Mouse (Mus musculus): Measurements from ENCODE around the gene Mcoln3. TPM values are rescaled to one million over a fixed set of nuclear protein-coding genes. Genes with fewer than 3 reads are reported as not detected.
A peak's percentile ranks its signal among the peaks of the same experiment; 100 is the strongest.

Gene Mcoln3
- total RNA-seq, 2 experiments from 2014 or later, result not detected

DNA sequence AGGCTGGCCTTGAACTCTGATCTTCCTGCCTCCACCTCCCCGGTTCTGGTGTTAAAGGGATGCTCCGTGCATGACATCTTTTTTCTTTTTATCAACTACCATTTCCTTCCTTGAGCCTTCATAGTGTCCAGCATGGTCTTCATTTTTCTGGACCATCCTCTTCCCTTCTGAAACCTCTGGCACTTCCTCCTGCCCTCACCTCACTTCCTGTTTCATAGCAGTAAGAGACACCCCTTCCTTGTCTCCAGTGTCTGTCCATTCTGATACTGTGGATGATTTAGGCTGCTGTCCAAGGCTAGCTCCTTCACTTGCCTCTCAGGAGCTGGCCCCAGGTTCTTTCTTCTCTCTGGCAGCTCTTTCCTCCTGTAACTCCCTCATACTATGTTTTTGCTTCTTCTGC lies 18.2 kb downstream of the Mcoln3 start:
- DNase-seq, result no peak

DNA sequence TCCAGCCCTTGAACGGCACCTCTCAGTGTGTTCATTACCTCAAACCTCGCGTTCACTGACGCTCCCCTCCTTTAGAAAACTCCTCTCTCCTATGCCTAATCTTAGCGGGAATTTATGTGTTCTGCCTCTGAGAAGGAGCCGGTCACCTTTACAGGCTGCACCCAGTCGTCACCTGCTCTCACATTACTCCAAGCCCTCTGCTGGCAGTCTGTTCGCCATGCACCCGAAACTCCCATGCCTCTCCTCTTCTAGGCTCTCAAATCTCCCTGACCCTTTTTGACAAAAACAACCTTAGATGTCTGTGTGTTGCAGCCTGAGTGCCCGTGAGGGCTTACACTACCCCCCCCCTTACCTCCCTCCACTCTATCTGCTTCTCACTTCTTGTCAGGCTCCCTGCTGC lies 19.2 kb downstream of the Mcoln3 start:
- DNase-seq, result no peak

DNA sequence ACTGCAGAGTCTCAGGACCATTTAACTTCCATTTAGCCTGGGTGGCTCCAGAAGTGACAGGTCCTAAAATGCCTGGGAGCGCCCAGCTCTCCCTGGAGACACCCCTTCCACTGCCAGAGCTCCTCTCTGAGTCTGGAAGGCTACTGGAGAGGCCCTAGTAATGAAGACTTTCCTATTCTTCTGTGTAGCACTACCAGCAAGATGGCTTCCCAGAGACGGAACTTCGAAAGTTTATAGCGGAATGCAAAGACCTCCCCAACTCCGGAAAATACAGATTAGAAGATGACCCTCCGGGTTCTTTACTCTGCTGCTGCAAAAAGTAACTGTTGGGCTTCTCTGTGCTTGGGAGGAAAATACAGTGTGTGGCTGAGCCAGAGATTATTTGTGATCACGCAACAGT lies 23.0 kb downstream of the Mcoln3 start:
- DNase-seq, result no peak

DNA sequence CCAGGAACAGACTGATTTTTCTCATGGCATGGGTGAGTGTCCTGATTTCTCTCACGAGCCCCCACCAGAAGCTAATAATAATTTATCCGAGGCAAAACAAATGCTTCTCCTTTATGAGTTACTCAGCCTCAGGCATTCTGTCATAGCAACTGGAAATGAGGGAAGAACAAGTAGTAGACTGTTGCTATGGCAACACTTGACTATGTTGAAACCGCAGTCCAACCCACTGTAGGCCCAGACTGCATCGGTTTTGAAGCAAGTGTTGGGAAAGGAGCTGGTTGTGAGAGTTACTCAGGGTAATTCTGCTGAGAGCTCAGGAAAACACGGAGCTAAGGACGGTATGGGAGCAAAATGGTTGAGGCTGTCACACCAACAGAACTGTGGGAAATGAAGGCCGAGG lies 25.3 kb downstream of the Mcoln3 start:
- DNase-seq, result no peak

DNA sequence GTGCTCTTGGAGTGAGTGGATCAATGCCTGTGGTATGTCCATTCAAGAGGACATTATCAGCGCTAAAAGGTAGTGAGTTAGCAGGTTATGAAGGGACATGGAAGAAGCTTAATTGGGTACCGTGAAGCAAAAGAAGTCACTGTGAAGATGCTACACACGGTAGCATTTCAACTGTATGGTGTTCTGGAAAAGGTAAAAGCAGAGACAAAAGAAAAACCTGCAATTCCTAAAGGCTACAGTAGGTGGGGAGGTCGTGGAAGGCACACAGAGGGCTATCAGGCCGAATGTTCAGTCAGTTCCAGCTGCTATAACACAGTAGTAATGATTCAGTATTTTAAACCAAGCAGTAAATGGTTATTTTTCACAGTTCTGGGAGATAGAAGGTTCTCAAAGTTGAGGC lies 28.3 kb downstream of the Mcoln3 start:
- no peak for DNase-seq

DNA sequence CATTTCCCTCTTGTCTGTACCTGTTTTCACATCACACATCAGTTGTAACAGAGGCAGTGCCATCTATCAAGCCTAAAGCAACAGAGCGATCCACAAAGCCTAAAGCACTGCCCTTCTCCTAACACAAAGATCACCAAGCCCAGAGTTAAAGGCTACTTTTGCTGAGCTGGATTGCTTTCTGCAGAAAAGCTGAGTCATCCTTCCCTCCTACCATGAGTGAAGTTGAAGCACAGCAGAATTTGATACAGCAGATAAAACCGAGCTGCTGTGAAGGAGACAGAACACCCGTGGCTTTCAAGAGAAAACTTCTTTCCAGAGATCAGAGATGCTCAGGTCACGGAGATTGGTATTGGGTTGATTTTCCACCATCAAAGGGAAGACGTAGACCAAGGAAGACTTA lies 28.9 kb downstream of the Mcoln3 start:
- DNase-seq, result no peak

DNA sequence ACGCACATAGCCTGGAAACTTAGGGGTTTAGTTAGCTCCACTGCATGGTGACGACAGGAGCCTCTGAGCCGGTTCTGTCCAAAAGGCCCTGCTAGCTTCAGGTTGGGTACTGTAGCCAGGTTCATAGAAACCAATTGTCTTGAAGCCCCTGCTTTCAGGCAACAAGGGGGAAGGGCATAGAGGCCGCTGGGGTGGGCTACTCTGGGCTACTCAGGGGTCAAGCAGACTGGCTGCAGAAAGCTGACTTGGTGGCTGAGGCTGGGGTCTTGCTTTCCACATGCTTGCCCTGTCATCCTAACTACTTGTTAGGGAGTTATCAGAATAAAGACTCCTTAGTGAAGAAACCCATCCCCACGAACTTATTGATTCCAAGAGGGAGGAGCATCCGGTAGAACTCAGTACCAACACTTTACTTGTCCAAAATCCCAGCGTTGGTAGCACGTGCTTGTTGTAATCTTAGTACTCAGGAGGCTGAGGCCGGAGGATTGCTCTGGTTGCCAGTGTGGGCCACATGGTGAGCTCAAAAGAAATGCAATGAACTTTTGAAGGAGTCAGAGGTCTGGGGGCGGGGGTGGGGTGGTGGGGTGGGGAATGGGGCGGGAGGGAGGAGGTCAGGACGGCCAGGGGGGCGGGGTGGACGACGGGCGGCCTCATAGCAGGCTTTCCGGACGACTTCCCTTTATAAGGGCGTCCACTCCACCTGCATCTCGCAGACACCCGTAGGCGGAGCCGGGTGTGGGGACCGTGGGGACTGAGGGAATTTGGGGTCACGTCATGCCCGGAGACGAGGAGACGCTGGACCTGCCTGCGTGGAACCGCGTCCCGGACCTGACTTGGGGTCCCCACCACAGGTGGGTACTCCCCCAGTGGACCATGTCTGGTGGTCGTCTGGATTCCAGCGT lies 32.2 kb downstream of the Mcoln3 start, which contains the start of gene Mcoln2:
TSS of gene Mcoln2 (plus strand) at position 678 of the 902 bp plus-strand sequence.
- no peak for DNase-seq

DNA sequence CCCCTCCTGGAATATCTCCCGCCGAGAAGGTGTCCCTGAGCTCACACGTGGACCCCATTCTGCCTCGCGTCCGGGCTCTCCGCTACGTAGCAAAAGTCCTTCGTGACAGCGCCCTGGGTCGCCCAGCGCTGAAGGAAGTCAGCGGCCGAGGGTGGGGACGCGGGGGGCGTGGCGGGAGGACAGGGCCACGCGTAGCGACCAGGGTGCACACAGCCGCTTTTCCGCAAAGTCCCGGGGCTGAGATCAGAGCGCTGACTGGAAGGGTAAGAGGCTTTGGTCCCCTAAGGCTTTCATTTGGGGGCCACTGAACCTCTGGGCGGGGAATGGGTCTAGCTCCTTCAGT lies 32.8 kb downstream of the Mcoln3 start:
- DNase-seq, result peak; percentile 33

DNA sequence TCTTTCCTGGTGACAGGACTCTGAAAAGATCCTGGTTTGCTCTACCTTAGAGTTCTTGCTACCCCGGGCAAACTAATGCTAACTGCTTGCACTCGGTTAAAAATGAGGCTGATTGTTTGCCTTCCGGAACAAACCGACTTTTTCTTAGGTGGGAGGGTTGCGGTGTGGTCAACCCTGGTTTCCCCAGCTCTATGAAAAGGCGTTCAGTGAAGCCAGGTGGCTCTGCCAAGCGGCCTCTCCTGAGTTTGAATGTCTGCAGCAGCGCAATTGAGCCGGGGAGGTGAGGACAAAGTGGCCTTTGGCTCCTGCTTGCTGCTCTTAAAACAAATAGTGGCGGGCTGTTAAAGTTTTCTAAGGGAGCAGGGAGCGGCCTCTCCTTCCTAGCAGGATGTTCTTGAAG lies 33.3 kb downstream of the Mcoln3 start:
- no peak for DNase-seq

DNA sequence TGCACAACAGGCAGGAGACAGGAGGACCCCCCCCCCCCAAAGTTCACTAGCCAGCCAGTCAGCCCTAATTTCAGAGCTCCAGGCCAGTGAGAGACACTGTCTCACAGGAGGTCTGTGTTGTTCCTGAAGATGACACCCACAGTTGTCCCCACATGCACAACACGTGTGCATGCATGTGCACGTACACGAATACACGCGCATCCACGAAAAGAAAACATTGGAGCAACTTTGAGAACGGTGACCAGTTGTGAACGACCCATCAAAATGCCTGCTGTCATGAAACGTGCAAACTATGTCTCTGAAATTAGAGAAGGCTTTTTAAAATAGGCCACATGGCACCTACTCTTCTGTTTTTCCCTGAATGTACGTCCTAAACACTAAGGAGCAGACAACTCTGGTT lies 34.1 kb downstream of the Mcoln3 start:
- DNase-seq, result no peak

DNA sequence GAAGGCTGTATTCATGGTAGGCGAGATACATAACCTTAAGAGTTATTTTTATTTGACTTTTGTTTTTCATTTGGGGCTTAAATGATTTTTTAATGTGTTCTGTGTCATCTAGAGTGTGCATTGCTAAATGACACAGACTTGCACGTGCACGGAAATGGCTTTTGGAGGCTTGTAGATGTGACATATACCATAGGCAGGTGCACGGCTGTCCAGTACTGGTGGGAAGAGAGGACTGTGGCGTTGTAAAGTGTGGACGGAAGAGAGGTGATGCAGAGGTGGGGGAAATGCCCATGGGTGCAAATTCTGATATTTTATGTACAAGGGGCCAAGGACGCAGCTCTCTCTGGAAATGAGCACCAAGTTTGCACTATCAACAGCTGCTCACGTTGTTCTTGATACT lies 34.5 kb downstream of the Mcoln3 start:
- DNase-seq, result no peak

DNA sequence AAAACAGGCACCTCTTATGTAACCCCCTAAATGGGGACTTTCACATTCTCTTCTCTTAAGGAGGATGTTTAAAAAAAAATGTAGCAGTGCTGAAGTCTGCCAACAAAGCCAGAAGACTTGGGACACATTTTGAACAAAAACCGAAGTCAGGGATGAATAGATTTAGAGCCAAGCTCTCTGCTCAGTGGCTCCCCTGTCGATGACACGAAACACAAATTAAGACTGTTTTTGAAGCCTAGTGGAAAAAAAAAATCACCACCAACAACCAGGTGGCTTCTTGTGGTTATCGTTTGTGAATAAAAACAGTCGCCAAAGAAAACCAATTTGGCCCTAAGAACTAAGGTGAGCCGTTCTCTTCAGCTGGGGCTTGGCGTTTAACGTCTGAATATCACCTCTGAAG lies 35.1 kb downstream of the Mcoln3 start:
- DNase-seq, result no peak

DNA sequence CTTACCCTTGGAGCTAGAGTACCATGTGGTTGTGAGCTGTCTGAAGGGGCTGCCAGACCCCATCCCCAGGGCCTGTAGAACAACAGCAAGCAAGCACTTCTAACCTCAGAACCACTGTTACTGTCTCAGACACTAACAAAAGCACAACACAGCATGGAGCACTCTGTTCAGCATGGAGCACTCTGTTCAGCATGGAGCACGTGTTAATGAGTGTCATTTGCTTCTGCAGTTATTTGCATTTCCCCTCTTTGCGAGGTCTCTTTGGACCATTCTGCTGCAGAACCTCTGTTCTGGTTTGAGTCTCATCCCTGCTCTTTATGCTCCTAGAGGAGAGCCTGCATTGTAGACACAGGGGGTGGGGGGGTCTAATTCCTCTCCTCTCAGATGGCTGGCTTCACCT lies 35.7 kb downstream of the Mcoln3 start:
- no peak for DNase-seq

DNA sequence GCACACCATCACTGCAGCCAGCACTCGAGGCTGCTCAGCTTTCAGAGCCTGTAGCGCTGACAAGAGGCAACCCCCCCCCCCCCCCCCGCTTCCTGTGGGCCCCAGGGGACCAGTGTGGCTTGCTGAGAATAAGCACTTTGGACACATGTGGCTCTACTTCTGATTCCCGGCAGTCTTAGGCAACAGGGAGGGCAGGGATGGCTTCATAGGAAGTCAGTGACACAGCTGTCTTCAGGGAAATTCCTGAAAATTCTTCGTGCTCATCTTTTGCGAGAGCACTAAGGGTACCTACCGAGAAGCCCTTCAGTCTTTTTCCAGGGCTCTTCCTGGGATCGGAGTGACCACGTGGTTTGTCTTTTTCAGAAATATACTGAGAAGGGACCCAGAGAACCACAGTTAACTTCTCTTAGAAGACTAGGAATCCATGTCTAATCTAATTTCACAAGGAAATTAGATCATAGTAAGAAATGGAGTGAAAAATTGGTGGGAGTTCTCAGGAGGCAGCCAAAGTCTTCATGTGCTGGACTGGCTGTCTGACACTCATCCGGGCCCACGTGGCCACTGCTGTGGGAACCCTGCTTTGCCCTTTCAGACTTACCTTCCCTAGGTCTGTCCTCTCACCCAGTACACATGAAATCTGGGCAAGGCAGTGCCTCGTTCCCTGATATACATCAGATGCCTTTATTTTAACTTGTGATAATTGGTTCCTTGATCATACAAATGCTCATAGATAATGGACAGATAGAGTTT lies 36.8 kb downstream of the Mcoln3 start:
- no peak for DNase-seq

DNA sequence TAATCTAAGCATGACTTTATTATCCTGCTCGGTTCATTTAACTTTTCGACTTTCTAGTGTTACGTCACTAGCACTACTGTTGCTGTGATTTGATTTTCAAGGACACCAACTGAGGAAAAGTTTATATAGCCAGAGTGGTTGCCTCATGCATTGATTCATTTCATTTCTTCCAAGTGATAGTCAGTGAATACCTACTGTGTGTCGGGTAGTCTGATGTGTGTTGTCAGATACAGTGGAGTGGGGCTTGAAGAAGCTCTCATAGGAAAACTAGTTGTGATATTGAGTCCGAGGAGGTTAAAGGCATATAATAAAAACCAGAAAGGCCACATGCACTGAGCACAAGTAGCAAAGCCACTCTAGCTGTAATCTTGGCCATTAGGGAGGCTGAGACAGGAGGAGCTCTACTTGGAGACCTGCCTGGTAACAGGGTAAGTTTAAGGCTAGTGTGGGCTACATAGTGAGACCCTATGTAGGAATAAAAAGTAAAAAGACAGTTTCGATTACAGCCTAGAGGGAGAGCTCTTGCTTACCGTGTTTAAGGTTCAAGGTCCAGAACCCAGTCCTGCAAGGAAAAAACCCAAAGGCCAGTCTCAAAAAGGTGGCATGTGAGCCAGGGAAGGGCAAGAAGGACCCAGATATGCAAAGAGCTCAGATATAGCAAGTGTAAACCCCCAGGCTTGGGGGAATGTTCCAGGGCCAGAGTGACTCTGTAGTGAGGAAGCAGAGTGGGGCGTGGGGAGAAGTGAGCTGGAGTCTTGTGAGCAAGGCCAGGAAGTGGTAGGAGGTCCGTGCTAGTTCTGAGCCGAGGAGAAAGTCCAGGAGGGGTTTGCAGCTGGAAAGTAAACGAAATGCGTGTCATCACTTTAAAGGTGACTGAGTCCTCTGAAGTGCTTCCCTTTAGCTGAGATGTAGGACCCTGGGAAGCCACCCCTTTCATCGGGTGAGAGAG lies 38.7 kb downstream of the Mcoln3 start:
- no peak for DNase-seq

DNA sequence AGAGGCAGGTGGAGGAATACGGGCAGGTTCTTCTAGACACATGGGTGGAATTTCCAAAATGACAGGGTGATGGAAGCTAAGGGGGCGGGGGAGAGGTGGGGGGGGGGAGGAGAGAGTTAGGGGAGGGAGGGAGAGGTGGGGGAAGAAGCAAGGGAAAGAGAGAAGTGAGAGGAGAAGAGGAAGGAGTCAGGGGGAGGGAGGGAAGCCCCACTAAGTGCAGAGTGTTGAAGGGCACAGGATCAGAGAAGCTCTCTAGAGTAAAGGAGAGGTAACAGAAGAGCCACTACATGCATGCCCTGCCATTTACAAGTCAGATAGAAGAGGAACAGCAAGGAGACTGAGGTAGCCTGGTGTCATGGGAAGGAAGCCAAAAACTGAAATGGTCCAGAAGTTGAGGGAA lies 39.6 kb downstream of the Mcoln3 start:
- no peak for DNase-seq

DNA sequence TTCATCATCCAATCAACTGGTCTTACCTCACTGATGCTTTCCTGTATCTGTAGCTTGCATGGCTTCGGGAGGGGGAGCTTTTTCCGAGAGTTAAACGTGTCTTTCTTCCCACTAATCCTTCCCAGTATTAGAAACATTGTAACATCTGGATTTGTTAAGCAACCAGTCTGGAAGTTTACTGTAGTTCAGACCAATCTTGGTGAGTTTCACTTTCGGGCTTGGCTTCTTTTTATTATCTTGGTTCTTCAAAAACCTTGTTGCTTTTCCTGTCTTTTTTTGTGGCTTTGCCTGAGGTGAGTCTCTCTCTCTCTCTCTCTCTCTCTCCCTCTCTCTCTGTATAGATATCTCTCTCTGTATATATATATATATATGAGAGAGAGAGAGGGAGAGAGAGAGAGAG lies 40.8 kb downstream of the Mcoln3 start:
- DNase-seq, result no peak

DNA sequence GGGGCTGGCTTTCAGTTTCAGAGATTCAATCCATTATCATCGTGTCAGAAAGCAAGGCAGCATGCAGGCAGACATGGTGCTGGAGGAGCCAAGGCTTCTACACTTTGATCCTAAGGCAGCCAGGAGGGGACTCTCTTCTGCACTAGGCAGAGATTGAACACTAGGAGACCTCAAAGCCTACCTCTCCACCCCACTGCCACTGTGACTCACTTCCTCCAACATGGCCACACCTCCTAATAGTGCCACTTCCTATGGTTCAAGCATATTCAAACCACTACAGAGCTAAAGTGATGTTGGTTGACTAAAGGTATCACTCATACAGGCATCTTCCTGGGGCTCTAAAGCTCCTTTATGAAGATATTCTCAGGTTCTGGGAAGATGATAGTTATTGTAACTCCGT lies 42.1 kb downstream of the Mcoln3 start:
- DNase-seq, result no peak

DNA sequence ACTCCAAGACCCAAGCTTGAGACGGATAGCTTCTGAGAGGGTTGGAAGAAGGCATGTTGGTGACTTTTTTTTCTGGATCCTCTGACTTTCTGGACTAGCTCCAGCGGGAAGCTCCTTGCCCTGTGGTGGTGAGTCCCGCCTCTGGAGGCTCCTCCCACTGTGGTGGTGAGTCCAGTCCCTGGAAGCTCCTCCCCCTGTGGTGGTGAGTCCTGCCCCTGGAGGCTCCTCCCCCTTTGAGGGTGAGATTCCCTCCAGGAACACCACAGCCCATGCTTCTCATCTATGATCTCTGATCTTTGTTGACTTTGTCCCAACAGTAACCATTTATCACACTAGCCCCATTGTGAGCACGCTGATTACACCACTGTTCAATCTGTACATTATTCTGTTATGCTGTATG lies 44.9 kb downstream of the Mcoln3 start:
- DNase-seq, result no peak

DNA sequence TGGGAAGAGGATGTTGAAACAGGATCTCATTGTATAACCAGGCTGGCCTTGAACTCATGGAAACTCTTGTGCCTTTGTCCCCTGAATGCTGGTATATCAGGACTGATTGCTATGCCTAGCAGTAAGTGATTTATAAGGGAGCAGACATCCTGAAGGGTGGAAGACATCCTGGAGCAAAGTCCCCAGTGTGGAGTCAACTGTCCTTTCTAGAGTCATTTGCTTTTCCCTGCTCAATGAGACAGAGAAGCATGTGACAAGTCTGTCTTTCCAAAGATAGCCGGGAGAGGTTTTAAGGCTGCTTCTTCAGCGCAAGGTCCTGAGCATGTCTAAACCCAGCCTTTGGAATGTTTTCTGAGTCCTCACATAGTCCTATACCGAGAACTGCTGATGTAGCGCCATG lies 52.1 kb downstream of the Mcoln3 start:
- no peak for DNase-seq

DNA sequence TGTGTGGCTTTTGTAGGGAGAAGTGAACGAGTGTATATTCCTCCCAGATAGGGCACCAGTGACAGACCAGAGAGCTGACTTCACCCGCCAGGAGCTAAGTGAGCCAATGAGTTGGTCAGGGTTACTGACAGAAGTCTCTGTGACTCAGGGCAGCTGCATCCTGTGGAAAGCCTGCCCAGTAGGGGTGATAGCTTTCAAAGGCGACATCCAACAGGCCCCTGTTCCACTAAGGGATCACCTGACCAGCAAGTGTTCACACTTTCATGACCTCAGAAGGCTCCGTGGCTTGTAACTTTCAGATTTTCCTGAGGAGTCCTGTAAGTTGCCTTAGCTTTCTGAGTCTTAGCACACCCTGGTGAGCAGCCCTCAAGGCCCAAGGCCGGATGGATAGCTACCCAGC lies 55.8 kb downstream of the Mcoln3 start:
- no peak for DNase-seq

DNA sequence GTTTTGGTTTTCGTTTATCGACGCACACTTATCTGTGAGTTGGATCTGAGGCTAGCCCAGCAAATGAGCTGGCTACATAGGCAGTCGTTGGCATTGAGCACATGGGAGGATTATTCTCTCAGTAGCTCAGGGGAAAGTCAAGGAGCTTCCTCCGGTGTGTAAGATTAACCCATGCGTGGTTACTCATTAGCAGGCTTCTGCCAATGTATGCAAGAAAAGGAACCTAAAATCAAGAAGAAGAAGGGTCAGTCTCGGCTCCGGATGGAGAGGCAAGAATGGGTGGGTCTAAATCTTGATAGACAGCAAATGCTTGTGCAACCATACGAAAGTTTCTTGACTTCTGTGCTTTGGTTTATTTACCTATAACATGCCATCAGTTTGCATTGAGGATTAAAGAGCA lies 57.0 kb downstream of the Mcoln3 start:
- DNase-seq, result no peak

DNA sequence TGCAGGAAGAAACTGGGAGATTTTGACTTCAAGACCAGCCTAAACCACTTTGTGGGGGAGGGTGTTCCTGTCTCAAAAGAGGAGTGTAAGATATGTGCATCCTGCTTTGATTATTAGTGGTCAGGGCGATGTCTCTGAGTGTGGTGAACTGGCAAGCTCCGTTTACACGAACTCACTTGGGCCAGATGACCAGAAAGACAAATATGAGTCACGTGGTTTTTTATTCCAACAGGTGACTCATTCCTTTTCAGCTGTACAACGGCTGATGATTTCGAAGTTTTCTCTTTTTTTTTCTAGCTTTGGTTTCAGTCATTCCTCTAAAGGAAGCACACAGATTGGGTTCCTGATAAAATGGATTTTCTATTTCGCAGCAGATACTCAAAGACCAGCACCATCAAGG lies 60.0 kb downstream of the Mcoln3 start:
- DNase-seq, result no peak

Data from gastrocnemius, postnatal 25 days (tissue).